Mouse (Mus musculus): ENCODE data around the gene Ccr1l1. TPM values are rescaled to one million over a fixed set of nuclear protein-coding genes. Genes with fewer than 3 reads are reported as not detected.
"Not testable (repeated sequence)": the region's sequence is repeated elsewhere in the genome, so short reads cannot be mapped to it uniquely, and the experiment has no call there.

Gene Ccr1l1
- polyA plus RNA-seq, 1 experiment from 2014 or later = not detected

GRCm38 (mm10) chr9:123982720-123983119 lies 4.5 kb upstream of the Ccr1l1 start:
- ATAC-seq (ENCODE audit: low FRiP score, low read depth) = no peak
- Histone ChIP-seq H3K9ac (no peak overlapping the region), H3K4me2 (replicated peaks) (no peak overlapping the region), H3K4me1 (no peaks in the 10 kb centered on the region), H3K4me3 (no peak overlapping the region), H3K9me3 (no peaks in the 10 kb centered on the region), H3K27me3 (no peaks in the 10 kb centered on the region), H3K36me3 (no peaks in the 10 kb centered on the region), H3K27ac (no peak overlapping the region)
- WGBS = 83% methylated on average over 1 of the region's 1 CpGs

GRCm38 (mm10) chr9:123981909-123982308 lies 3.7 kb upstream of the Ccr1l1 start:
- Histone ChIP-seq H3K4me1 (no peaks in the 10 kb centered on the region), H3K27me3 (no peaks in the 10 kb centered on the region), H3K27ac (no peak overlapping the region), H3K4me3 (no peak overlapping the region), H3K9ac (no peak overlapping the region), H3K36me3 (no peaks in the 10 kb centered on the region), H3K4me2 (replicated peaks) (no peak overlapping the region), H3K9me3 (no peaks in the 10 kb centered on the region)
- ATAC-seq (ENCODE audit: low FRiP score, low read depth) = no peak
- 72% methylated on average over 4 of the region's 4 CpGs for WGBS

GRCm38 (mm10) chr9:123980858-123981475 lies 2.8 kb upstream of the Ccr1l1 start:
- H3K4me2 ChIP-seq (replicated peaks); H3K27me3 ChIP-seq; H3K9ac ChIP-seq; ATAC-seq (ENCODE audit: low FRiP score, low read depth); H3K4me1 ChIP-seq; H3K27ac ChIP-seq; H3K4me3 ChIP-seq; H3K9me3 ChIP-seq; H3K36me3 ChIP-seq: not testable (repeated sequence)
- no CpG with 5 or more reads among the region's 3 CpGs for WGBS

- Histone ChIP-seq H3K4me1 (no peaks in the 10 kb centered on the region), H3K27me3 (no peaks in the 10 kb centered on the region), H3K4me2 (replicated peaks) (no peak overlapping the region), H3K9me3 (no peaks in the 10 kb centered on the region), H3K36me3 (no peaks in the 10 kb centered on the region), H3K9ac (no peak overlapping the region), H3K4me3 (no peak overlapping the region), H3K27ac (no peak overlapping the region)
- WGBS = 81% methylated on average over 9 of the region's 9 CpGs
- no peak for ATAC-seq (ENCODE audit: low FRiP score, low read depth)
Measured at GRCm38 (mm10) chr9:123976876-123977663, 1.1 kb downstream of the Ccr1l1 start.

- no peaks in the 10 kb centered on the region for H3K4me1 ChIP-seq
- no peak overlapping the region for H3K27ac ChIP-seq
- WGBS = 70% methylated on average over 2 of the region's 2 CpGs
- no peaks in the 10 kb centered on the region for H3K9me3 ChIP-seq
- no peak overlapping the region for H3K4me2 ChIP-seq (replicated peaks)
- H3K9ac ChIP-seq = no peak overlapping the region
- no peak for ATAC-seq (ENCODE audit: low FRiP score, low read depth)
- no peaks in the 10 kb centered on the region for H3K27me3 ChIP-seq
- H3K36me3 ChIP-seq = no peaks in the 10 kb centered on the region
- no peak overlapping the region for H3K4me3 ChIP-seq
Measured at GRCm38 (mm10) chr9:123975630-123976029, 2.6 kb downstream of the Ccr1l1 start.

GRCm38 (mm10) chr9:123968290-123968912 lies 9.8 kb downstream of the Ccr1l1 start, which contains the start of gene Ccr1:
Gene Ccr1 (minus strand): TSS chr9:123968692.
- ATAC-seq (ENCODE audit: low FRiP score, low read depth) = no peak
- 88% methylated on average over 1 of the region's 1 CpGs for WGBS
- Histone ChIP-seq H3K9ac (no peak within 1 kb of the TSS), H3K27ac (no peak within 1 kb of the TSS), H3K4me2 (replicated peaks) (no peak within 1 kb of the TSS), H3K27me3 (no peaks in the 10 kb centered on the region), H3K9me3 (no peaks in the 10 kb centered on the region), H3K4me1 (no peaks in the 10 kb centered on the region), H3K36me3 (no peaks in the 10 kb centered on the region), H3K4me3 (no peak within 1 kb of the TSS)

GRCm38 (mm10) chr9:123966858-123967495 lies 11.2 kb downstream of the Ccr1l1 start:
- not testable (repeated sequence) for H3K9ac ChIP-seq; H3K4me2 ChIP-seq (replicated peaks); H3K4me1 ChIP-seq; H3K27ac ChIP-seq; H3K27me3 ChIP-seq; H3K9me3 ChIP-seq; ATAC-seq (ENCODE audit: low FRiP score, low read depth); H3K4me3 ChIP-seq; H3K36me3 ChIP-seq
- WGBS = 93% methylated on average over 1 of the region's 4 CpGs

GRCm38 (mm10) chr9:123964776-123965175 lies 13.4 kb downstream of the Ccr1l1 start:
- Histone ChIP-seq H3K9ac (no peak overlapping the region), H3K4me2 (replicated peaks) (no peak overlapping the region), H3K4me3 (no peak overlapping the region), H3K9me3 (no peaks in the 10 kb centered on the region), H3K4me1 (no peaks in the 10 kb centered on the region), H3K27ac (no peak overlapping the region), H3K27me3 (no peaks in the 10 kb centered on the region), H3K36me3 (no peaks in the 10 kb centered on the region)
- 76% methylated on average over 3 of the region's 3 CpGs for WGBS
- no peak for ATAC-seq (ENCODE audit: low FRiP score, low read depth)

GRCm38 (mm10) chr9:123960161-123960560 lies 18.0 kb downstream of the Ccr1l1 start:
- ATAC-seq (ENCODE audit: low FRiP score, low read depth) = no peak
- no peaks in the 10 kb centered on the region for H3K36me3 ChIP-seq
- 84% methylated on average over 1 of the region's 1 CpGs for WGBS
- no peaks in the 10 kb centered on the region for H3K27me3 ChIP-seq
- H3K4me1 ChIP-seq = no peaks in the 10 kb centered on the region
- H3K4me2 ChIP-seq (replicated peaks) = no peak overlapping the region
- H3K4me3 ChIP-seq = no peak overlapping the region
- no peak overlapping the region for H3K27ac ChIP-seq
- no peaks in the 10 kb centered on the region for H3K9me3 ChIP-seq
- no peak overlapping the region for H3K9ac ChIP-seq

- H3K27ac ChIP-seq = no peak overlapping the region
- no peak overlapping the region for H3K4me3 ChIP-seq
- no peak for ATAC-seq (ENCODE audit: low FRiP score, low read depth)
- H3K36me3 ChIP-seq = no peaks in the 10 kb centered on the region
- no peak overlapping the region for H3K4me2 ChIP-seq (replicated peaks)
- H3K9ac ChIP-seq = no peak overlapping the region
- no peaks in the 10 kb centered on the region for H3K9me3 ChIP-seq
- 78% methylated on average over 3 of the region's 3 CpGs for WGBS
- no peaks in the 10 kb centered on the region for H3K4me1 ChIP-seq
- no peaks in the 10 kb centered on the region for H3K27me3 ChIP-seq
Measured at GRCm38 (mm10) chr9:123957911-123958413, 20.2 kb downstream of the Ccr1l1 start.

GRCm38 (mm10) chr9:123956892-123957291 lies 21.3 kb downstream of the Ccr1l1 start:
- Histone ChIP-seq H3K4me2 (replicated peaks) (no peak overlapping the region), H3K27me3 (no peaks in the 10 kb centered on the region), H3K4me1 (no peaks in the 10 kb centered on the region), H3K9me3 (no peaks in the 10 kb centered on the region), H3K27ac (no peak overlapping the region), H3K9ac (no peak overlapping the region), H3K4me3 (no peak overlapping the region), H3K36me3 (no peaks in the 10 kb centered on the region)
- WGBS = 62% methylated on average over 1 of the region's 1 CpGs
- no peak for ATAC-seq (ENCODE audit: low FRiP score, low read depth)

GRCm38 (mm10) chr9:123953551-123953950 lies 24.7 kb downstream of the Ccr1l1 start:
- Histone ChIP-seq H3K9ac (no peak overlapping the region), H3K4me1 (no peaks in the 10 kb centered on the region), H3K9me3 (no peaks in the 10 kb centered on the region), H3K4me3 (no peak overlapping the region), H3K27me3 (no peaks in the 10 kb centered on the region), H3K4me2 (replicated peaks) (no peak overlapping the region), H3K27ac (no peak overlapping the region), H3K36me3 (no peaks in the 10 kb centered on the region)
- WGBS = 72% methylated on average over 2 of the region's 2 CpGs
- no peak for ATAC-seq (ENCODE audit: low FRiP score, low read depth)

All from limb, embryonic 13.5 days (tissue).